Mouse (Mus musculus): ENCODE measurements at regions not wholly inside any gene's neighbourhood (a gene's known extent, or its start where the extent isn't known, plus 50 kb on each side); places are given as distances from the start of the nearest gene placed in this dataset.

- ChIA-PET CTCF (no interaction called here), POLR2A (interaction anchor here in 1 of 4 experiments (1.8 kb wide), 1 partner anchor 89 kb away, joined by 3 read pairs; no protein-coding TSS in a partner anchor)
Observed at GRCm38 (mm10) chr1:35805546-35805945, 262.7 kb upstream of the Hs6st1 start.

GRCm38 (mm10) chr1:35806329-35806728 is 261.9 kb upstream of the Hs6st1 start:
- ChIA-PET CTCF (no interaction called here), POLR2A (interaction anchor here in 1 of 4 experiments (1.8 kb wide), 1 partner anchor 88 kb away, joined by 3 read pairs; no protein-coding TSS in a partner anchor)

GRCm38 (mm10) chr1:35806731-35807130 is 261.5 kb upstream of the Hs6st1 start:
- ChIA-PET CTCF (no interaction called here), POLR2A (interaction anchor here in 1 of 4 experiments (1.8 kb wide), 1 partner anchor 87 kb away, joined by 3 read pairs; no protein-coding TSS in a partner anchor)

GRCm38 (mm10) chr1:35808894-35809293 is 259.3 kb upstream of the Hs6st1 start:
- ChIA-PET CTCF (no interaction called here), POLR2A (interaction anchor here in 1 of 4 experiments (0.6 kb wide), 1 partner anchor 170 kb away, joined by 7 read pairs; no protein-coding TSS in a partner anchor)

GRCm38 (mm10) chr1:35809341-35809740 is 258.9 kb upstream of the Hs6st1 start:
- POLR2A ChIA-PET, result interaction anchor here in 3 of 4 experiments (0.5 to 0.6 kb wide), 3 partner anchors 192 to 498 kb away, joined by 3 to 4 read pairs (median 4); partner anchors contain the start of gene Arid5a (in 1 of the 3)

GRCm38 (mm10) chr1:35810571-35811342 is 257.4 kb upstream of the Hs6st1 start:
- ChIA-PET POLR2A (interaction anchor here in 3 of 4 experiments (0.6 to 2.5 kb wide), 7 partner anchors 8 to 250 kb away, joined by 3 to 8 read pairs (median 3); no protein-coding TSS in a partner anchor), CTCF (no interaction called here)

More at GRCm38 (mm10) chr1:35809341-35809740, 258.9 kb upstream of the Hs6st1 start:
- CTCF ChIA-PET, result no interaction called here

GRCm38 (mm10) chr1:35811380-35811779 is 256.8 kb upstream of the Hs6st1 start:
- CTCF ChIA-PET, result no interaction called here
- POLR2A ChIA-PET, result interaction anchor here in 3 of 4 experiments (0.6 to 2.5 kb wide), 9 partner anchors 9 to 258 kb away, joined by 3 to 8 read pairs (median 3); no protein-coding TSS in a partner anchor

- ChIA-PET CTCF (no interaction called here), POLR2A (interaction anchor here in 2 of 4 experiments (0.9 to 2.5 kb wide), 5 partner anchors 9 to 258 kb away, joined by 3 to 8 read pairs (median 3); no protein-coding TSS in a partner anchor)
Observed at GRCm38 (mm10) chr1:35811795-35812194, 256.4 kb upstream of the Hs6st1 start.

- ChIA-PET POLR2A (interaction anchor here in 3 of 4 experiments (0.7 to 2.2 kb wide), 4 partner anchors 12 to 585 kb away, joined by 3 to 8 read pairs (median 5); no protein-coding TSS in a partner anchor), CTCF (interaction anchor here in 2 of 4 experiments (0.5 to 1.3 kb wide), 3 partner anchors 98 to 450 kb away, joined by 3 to 4 read pairs (median 3); no protein-coding TSS in a partner anchor)
Observed at GRCm38 (mm10) chr1:35813625-35814024, 254.6 kb upstream of the Hs6st1 start.

GRCm38 (mm10) chr1:35814207-35814606 is 254.0 kb upstream of the Hs6st1 start:
- ChIA-PET CTCF (interaction anchor here in 2 of 4 experiments (0.5 to 1.3 kb wide), 2 partner anchors 98 to 119 kb away, joined by 3 to 4 read pairs; no protein-coding TSS in a partner anchor), POLR2A (interaction anchor here in 3 of 4 experiments (0.6 to 2.2 kb wide), 5 partner anchors 9 to 586 kb away, joined by 3 to 8 read pairs (median 5); no protein-coding TSS in a partner anchor)

- ChIA-PET CTCF (interaction anchor here in 1 of 4 experiments (1.3 kb wide), 1 partner anchor 99 kb away, joined by 3 read pairs; no protein-coding TSS in a partner anchor), POLR2A (interaction anchor here in 3 of 4 experiments (0.6 to 2.2 kb wide), 5 partner anchors 9 to 862 kb away, joined by 4 to 8 read pairs (median 5); no protein-coding TSS in a partner anchor)
Observed at GRCm38 (mm10) chr1:35814751-35815150, 253.4 kb upstream of the Hs6st1 start.

- ChIA-PET CTCF (interaction anchor here in 2 of 4 experiments (1.1 to 2.6 kb wide), 4 partner anchors 17 to 313 kb away, joined by 3 to 9 read pairs (median 5); no protein-coding TSS in a partner anchor), POLR2A (interaction anchor here in 2 of 4 experiments (0.5 to 2.8 kb wide), 6 partner anchors 11 to 632 kb away, joined by 3 to 8 read pairs (median 5); partner anchors contain the start of gene Hs6st1 (in 1 of the 2))
Observed at GRCm38 (mm10) chr1:35821791-35822190, 246.4 kb upstream of the Hs6st1 start.

GRCm38 (mm10) chr1:35822376-35823202 is 245.6 kb upstream of the Hs6st1 start:
- CTCF ChIA-PET, result interaction anchor here in 3 of 4 experiments (0.7 to 2.6 kb wide), 4 partner anchors 17 to 312 kb away, joined by 3 to 9 read pairs (median 8); no protein-coding TSS in a partner anchor
- POLR2A ChIA-PET, result interaction anchor here in 3 of 4 experiments (0.5 to 2.8 kb wide), 10 partner anchors 8 to 631 kb away, joined by 3 to 8 read pairs (median 4); partner anchors contain the start of gene Hs6st1 (in 1 of the 3)

GRCm38 (mm10) chr1:35823496-35823895 is 244.7 kb upstream of the Hs6st1 start:
- POLR2A ChIA-PET, result interaction anchor here in 3 of 4 experiments (0.6 to 1.9 kb wide), 8 partner anchors 9 to 296 kb away, joined by 3 to 7 read pairs (median 5); no protein-coding TSS in a partner anchor
- CTCF ChIA-PET, result interaction anchor here in 3 of 4 experiments (0.6 to 2.6 kb wide), 3 partner anchors 16 to 1313 kb away, joined by 3 to 9 read pairs (median 6); no protein-coding TSS in a partner anchor

- ChIA-PET CTCF (interaction anchor here in 3 of 4 experiments (0.6 to 2.6 kb wide), 6 partner anchors 15 to 1313 kb away, joined by 3 to 10 read pairs (median 4); no protein-coding TSS in a partner anchor), POLR2A (interaction anchor here (0.6 to 1.9 kb wide), 14 partner anchors 14 to 459 kb away, joined by 3 to 7 read pairs (median 4); no protein-coding TSS in a partner anchor)
Observed at GRCm38 (mm10) chr1:35823981-35824880, 244.0 kb upstream of the Hs6st1 start.

GRCm38 (mm10) chr1:35825531-35825966 is 242.7 kb upstream of the Hs6st1 start:
- ChIA-PET POLR2A (interaction anchor here in 3 of 4 experiments (0.6 to 1.6 kb wide), 17 partner anchors 9 to 307 kb away, joined by 3 to 6 read pairs (median 3); no protein-coding TSS in a partner anchor), CTCF (interaction anchor here (0.7 to 2.8 kb wide), 6 partner anchors 14 to 324 kb away, joined by 3 to 9 read pairs (median 4); no protein-coding TSS in a partner anchor)

All from embryonic stem cell, embryonic (primary cell).